Mouse (Mus musculus) heart, postnatal 0 days (tissue): ENCODE measurements at regions not wholly inside any gene's neighbourhood (a gene's known extent, or its start where the extent isn't known, plus 50 kb on each side); places are given as distances from the start of the nearest gene placed in this dataset.

ENCODE experiments used
- CTCF ChIP-seq: IDR thresholded peaks from 2 replicates; pipeline ENCODE4 v1.5.1; 2016; ENCODE audit warnings: antibody characterized with exemption, control low read depth, low read depth
- EP300 ChIP-seq: IDR thresholded peaks from 2 replicates; pipeline ENCODE4 v1.6.1; 2016; ENCODE audit warnings: antibody characterized with exemption, low read depth

GRCm38 (mm10) chr13:70310516-70310915 is 326.9 kb downstream of the Ice1 start:
- TF ChIP-seq CTCF (no peak), EP300 (no peak)
